Mouse (Mus musculus) CH12.LX (cell line): Measurements from ENCODE around the gene Phactr3. TPM values are rescaled to one million over a fixed set of nuclear protein-coding genes. Genes with fewer than 3 reads are reported as not detected.

Source experiments
- DNase-seq: peaks from one replicate; pipeline ENCODE4 v3.0.0-alpha.2; 2013; ENCODE audit errors: extremely low read depth
- H3K27ac ChIP-seq: 2 replicates; pipeline ENCODE4 v1.5.1; 2012; ENCODE audit warnings: low read depth, mild to moderate bottlenecking, control low read depth, moderate library complexity; ENCODE audit not compliant: insufficient read depth
- H3K27me3 ChIP-seq: replicated peaks from 2 replicates; pipeline ENCODE3; 2012; ENCODE audit warnings: inconsistent platforms
- H3K36me3 ChIP-seq, 2 experiments: replicated peaks in 1 of 2; 2 replicates each; pipeline versions ENCODE3 to v1.6.1; 2012; ENCODE audit warnings: inconsistent platforms in 1 of 2, low read length in 1 of 2, mild to moderate bottlenecking in 1 of 2, mixed read lengths in 1 of 2, moderate library complexity in 1 of 2; ENCODE audit not compliant: control insufficient read depth in 1 of 2, insufficient read depth in 1 of 2
- H3K4me1 ChIP-seq, 2 experiments: 2 replicates each; pipeline ENCODE4 v1.6.1; 2012; ENCODE audit warnings: inconsistent platforms in 1 of 2, moderate library complexity in 1 of 2; ENCODE audit not compliant: insufficient read depth in 2 of 2, control insufficient read depth in 1 of 2
- H3K4me2 ChIP-seq: 2 replicates; pipeline ENCODE4 v1.6.1; 2012; ENCODE audit warnings: low read depth, mild to moderate bottlenecking, control low read depth; ENCODE audit not compliant: poor library complexity, insufficient read depth, severe bottlenecking
- H3K4me3 ChIP-seq, 3 experiments: fragments of 150-350 bp in 1 of 3; sonication (generic) in 1 of 3; replicated peaks in 1 of 3; 2 replicates each; pipeline versions ENCODE3 to v1.5.1; 2011 to 2012; ENCODE audit warnings: low read depth in 2 of 3, low read length in 2 of 3, mild to moderate bottlenecking in 2 of 3, moderate library complexity in 2 of 3, control low read depth in 1 of 3, improper control_type of control experiment in 1 of 3, inconsistent platforms in 1 of 3, mixed read lengths in 1 of 3; ENCODE audit not compliant: poor library complexity in 1 of 3
- H3K79me2 ChIP-seq: replicated peaks from 2 replicates; pipeline ENCODE4 v1.6.1; 2012; ENCODE audit warnings: mild to moderate bottlenecking, moderate library complexity; ENCODE audit not compliant: control insufficient read depth, poor library complexity, insufficient read depth, severe bottlenecking; ENCODE audit errors: extremely low read depth
- H3K9ac ChIP-seq: 2 replicates; pipeline ENCODE4 v1.6.1; 2012; ENCODE audit warnings: low read depth, mild to moderate bottlenecking, control low read depth, moderate library complexity; ENCODE audit not compliant: insufficient read depth
- H3K9me3 ChIP-seq: replicated peaks from 2 replicates; pipeline ENCODE3; 2012; ENCODE audit warnings: low read length, inconsistent platforms, mixed read lengths
- CHD2 ChIP-seq: IDR thresholded peaks from 2 replicates; pipeline ENCODE4 v1.6.1; 2011; ENCODE audit warnings: low read length, improper control_type of control experiment
- E2F4 ChIP-seq: IDR thresholded peaks from 2 replicates; pipeline ENCODE4 v1.6.1; 2011; ENCODE audit warnings: low read depth, low read length, improper control_type of control experiment; ENCODE audit not compliant: insufficient replicate concordance
- EP300 ChIP-seq: IDR thresholded peaks from 2 replicates; pipeline ENCODE4 v1.6.1; 2011; ENCODE audit warnings: low read length, improper control_type of control experiment
- ETS1 ChIP-seq: conservative IDR thresholded peaks from 2 replicates; pipeline ENCODE4 v1.6.1; 2012; ENCODE audit warnings: low read depth, mild to moderate bottlenecking, inconsistent platforms, low read length, improper control_type of control experiment, moderate library complexity
- GABPA ChIP-seq: IDR thresholded peaks from 2 replicates; pipeline ENCODE4 v1.6.1; 2012; ENCODE audit warnings: low read depth, low read length, improper control_type of control experiment, inconsistent platforms; ENCODE audit not compliant: insufficient replicate concordance
- JUN ChIP-seq: IDR thresholded peaks from 2 replicates; pipeline ENCODE4 v1.6.1; 2011; ENCODE audit warnings: low read depth, mild to moderate bottlenecking, low read length, improper control_type of control experiment, moderate library complexity; ENCODE audit not compliant: insufficient read depth
- JUND ChIP-seq: conservative IDR thresholded peaks from 2 replicates; pipeline ENCODE4 v1.6.1; 2011; ENCODE audit warnings: low read depth, low read length, improper control_type of control experiment
- MAZ ChIP-seq: IDR thresholded peaks from 2 replicates; pipeline ENCODE4 v1.6.1; 2012; ENCODE audit warnings: low read depth, mild to moderate bottlenecking, inconsistent platforms, low read length, improper control_type of control experiment, moderate library complexity
- MXI1 ChIP-seq: IDR thresholded peaks from 2 replicates; pipeline ENCODE4 v1.6.1; 2011; ENCODE audit warnings: mild to moderate bottlenecking, low read depth, low read length, improper control_type of control experiment
- NRF1 ChIP-seq: IDR thresholded peaks from 2 replicates; pipeline ENCODE4 v1.6.1; 2014; ENCODE audit warnings: low read depth, mild to moderate bottlenecking, inconsistent platforms, low read length, improper control_type of control experiment, moderate library complexity
- PAX5 ChIP-seq: IDR thresholded peaks from 2 replicates; pipeline ENCODE4 v1.6.1; 2012; ENCODE audit warnings: low read length, inconsistent platforms, mixed read lengths
- POLR2A ChIP-seq: IDR thresholded peaks from 2 replicates; pipeline ENCODE4 v1.6.1; 2011; ENCODE audit warnings: low read depth, mild to moderate bottlenecking, improper control_type of control experiment, low read length
- POLR2AphosphoS2 ChIP-seq: IDR thresholded peaks from 2 replicates; pipeline ENCODE4 v1.6.1; 2011; ENCODE audit warnings: low read depth, low read length, improper control_type of control experiment
- SIN3A ChIP-seq: IDR thresholded peaks from 2 replicates; pipeline ENCODE4 v1.6.1; 2012; ENCODE audit warnings: low read length, improper control_type of control experiment, inconsistent platforms
- SMC3 ChIP-seq: IDR thresholded peaks from 2 replicates; pipeline ENCODE4 v1.6.1; 2011; ENCODE audit warnings: low read depth, low read length, improper control_type of control experiment
- USF2 ChIP-seq: conservative IDR thresholded peaks from 2 replicates; pipeline ENCODE4 v1.6.1; 2011; ENCODE audit warnings: low read depth, low read length, improper control_type of control experiment
- ZKSCAN1 ChIP-seq: IDR thresholded peaks from 2 replicates; pipeline ENCODE4 v1.6.1; 2012; ENCODE audit warnings: low read depth, inconsistent platforms, low read length, improper control_type of control experiment, borderline replicate concordance
- ZNF384 ChIP-seq: IDR thresholded peaks from 2 replicates; pipeline ENCODE4 v1.6.1; 2012; ENCODE audit warnings: low read depth, low read length, improper control_type of control experiment, inconsistent platforms
- dilution Hi-C: fragments of 300-500 bp; cut with MboI; formaldehyde crosslinking; loops from 2 replicates; pipeline ENCODE4 v1.14.3; 2020; ENCODE audit warnings: low sequenced_read_pairs; ENCODE audit not compliant: extremely low pct_unique_long_range_greater_than_20kb, extremely low pct_ligation_motif_present
- in situ Hi-C: fragments of 300-500 bp; cut with MboI; formaldehyde crosslinking; loops from 3 replicates; pipeline ENCODE4 v1.14.3; 2019; ENCODE audit warnings: low sequenced_read_pairs, low pct_ligation_motif_present, low pct_unique_long_range_greater_than_20kb, mixed read lengths
- polyA plus RNA-seq: library from polyadenylated mRNA; unstranded; fragments of >175 nt; gene quantifications from 2 replicates; pipeline ENCODE4 v1.2.1, GENCODE M21; 2012; ENCODE audit warnings: low read depth; ENCODE audit not compliant: insufficient read length
- total RNA-seq, 2 experiments: library from RNA; depleted of rRNA; stranded (reverse); fragments of 300-350 nt in 1 of 2; fragments of >200 nt in 1 of 2; gene quantifications; 2 replicates each; pipeline ENCODE4 v1.2.3; 2012 to 2014

Phactr3 gene
- total and polyA plus RNA-seq, 3 experiments, result 0.21 to 0.75 TPM; not detected in 1

GRCm38 (mm10) chr2:178313539-178313938, 194.8 kb downstream of the Phactr3 start:
- Histone ChIP-seq H3K36me3 (no peaks in the 10 kb centered on the region), H3K79me2 (no peaks in the 10 kb centered on the region), H3K27ac (no peak overlapping the region), H3K9me3 (no peaks in the 10 kb centered on the region), H3K4me1 (no peaks in the 10 kb centered on the region), H3K9ac (no peak overlapping the region), H3K4me2 (no peak overlapping the region), H3K4me3 (no peak overlapping the region), H3K27me3 (peaks cover 89% of the 10 kb centered on the region)
- in situ Hi-C loops (no loop called here), dilution Hi-C loops (no loop called here)
- DNase-seq, result no peak
- TF ChIP-seq PAX5, result no peak
- TF ChIP-seq POLR2A, result no peak
- no peak for TF ChIP-seq SIN3A

- no peak for DNase-seq
- dilution Hi-C loops (no loop called here), in situ Hi-C loops (no loop called here)
- TF ChIP-seq ZNF384 (no peak), NRF1 (no peak), MXI1 (no peak), CHD2 (no peak), USF2 (no peak), E2F4 (no peak), ETS1 (no peak), SMC3 (no peak), MAZ (no peak), JUND (no peak), POLR2A (no peak), GABPA (no peak), EP300 (no peak), ZKSCAN1 (no peak), POLR2AphosphoS2 (no peak), JUN (no peak)
- Histone ChIP-seq H3K9me3 (no peaks in the 10 kb centered on the region), H3K27me3 (peaks cover 89% of the 10 kb centered on the region), H3K4me2 (no peak overlapping the region), H3K27ac (no peak overlapping the region), H3K4me1 (no peaks in the 10 kb centered on the region), H3K9ac (no peak overlapping the region), H3K4me3 (no peak overlapping the region), H3K79me2 (no peaks in the 10 kb centered on the region), H3K36me3 (no peaks in the 10 kb centered on the region)
Measured at GRCm38 (mm10) chr2:178316281-178316680, 197.5 kb downstream of the Phactr3 start.
